Mouse (Mus musculus): ENCODE measurements at regions not wholly inside any gene's neighbourhood (a gene's known extent, or its start where the extent isn't known, plus 50 kb on each side); places are given as distances from the start of the nearest gene placed in this dataset.
A peak's percentile ranks its signal among the peaks of the same experiment; 100 is the strongest.

DNA sequence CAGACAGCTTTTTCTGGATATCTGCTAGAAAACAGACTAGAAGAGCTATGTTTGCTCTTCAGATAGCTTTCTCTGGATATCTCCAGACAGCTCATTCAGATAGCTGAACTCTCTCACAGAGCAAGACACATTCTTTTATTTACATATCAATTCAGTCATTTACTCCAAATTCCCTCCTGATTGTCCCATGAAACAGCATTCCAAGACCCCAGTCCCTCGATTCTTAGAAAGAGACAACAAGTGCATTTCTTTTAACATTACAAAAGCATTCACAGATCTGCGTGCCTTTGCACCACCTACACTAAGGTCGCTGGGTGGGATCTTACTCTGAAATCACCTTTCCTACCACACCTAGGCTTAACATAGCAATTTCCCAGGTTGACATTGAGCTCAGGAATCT lies 1039.5 kb upstream of the Ddx18 start:
- DNase-seq = no peak

DNA sequence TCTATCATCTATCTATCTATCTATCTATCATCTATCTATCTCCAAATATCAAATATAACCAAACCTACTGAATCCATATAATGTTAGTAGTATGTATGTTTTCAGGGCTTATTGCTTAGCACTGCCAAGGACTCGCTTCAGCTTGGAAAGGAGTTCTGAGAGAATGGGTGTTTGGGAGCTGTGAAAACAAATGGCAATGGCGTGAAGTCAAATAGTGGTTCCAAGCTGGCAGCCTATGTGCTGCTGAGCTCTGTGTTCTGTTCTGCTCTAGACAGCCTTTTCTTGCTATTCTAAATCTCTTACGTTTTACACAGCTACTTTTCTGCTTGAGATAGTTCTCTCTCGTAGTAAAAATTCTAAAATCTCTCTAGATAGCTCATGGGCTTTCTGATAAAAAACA lies 1008.2 kb upstream of the Ddx18 start:
- no peak for DNase-seq

DNA sequence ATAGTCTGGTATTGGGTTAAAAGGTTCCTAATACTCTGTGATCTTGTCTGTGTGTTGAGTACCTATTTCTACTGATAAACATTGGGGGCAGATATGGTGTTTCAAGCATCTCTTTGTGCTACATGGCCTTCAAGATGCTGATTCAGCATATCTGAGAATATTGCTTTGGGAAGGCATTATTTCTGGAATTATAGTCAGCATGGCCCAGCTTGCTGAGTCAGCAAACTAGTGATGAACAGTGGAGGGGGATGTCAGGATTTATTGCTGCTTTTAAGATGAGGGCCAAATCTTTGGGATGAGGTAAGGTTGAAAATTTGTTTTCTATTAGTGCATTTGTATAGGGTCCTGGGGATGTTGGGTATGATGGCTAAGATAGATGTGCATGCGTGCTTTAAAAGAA lies 983.8 kb upstream of the Ddx18 start:
- no peak for DNase-seq

DNA sequence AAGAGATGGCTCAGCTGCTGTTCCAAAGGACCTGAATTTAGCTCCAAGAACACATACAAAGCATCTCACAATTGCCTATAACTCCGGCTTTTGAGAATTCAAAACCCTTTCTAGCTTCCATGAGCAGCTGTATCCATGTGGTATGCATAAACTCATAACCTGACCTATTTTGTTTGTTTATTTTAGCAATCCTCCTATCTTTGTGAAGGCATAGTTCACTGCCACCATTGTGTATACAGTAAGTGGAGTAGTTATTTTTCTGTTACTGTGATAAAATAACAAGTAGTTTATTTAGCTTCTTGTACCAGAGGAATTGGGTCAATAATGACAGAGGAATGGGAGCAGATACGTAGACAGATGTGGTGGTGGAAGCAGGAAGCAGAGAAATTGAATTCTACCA lies 941.8 kb upstream of the Ddx18 start:
- DNase-seq = no peak

DNA sequence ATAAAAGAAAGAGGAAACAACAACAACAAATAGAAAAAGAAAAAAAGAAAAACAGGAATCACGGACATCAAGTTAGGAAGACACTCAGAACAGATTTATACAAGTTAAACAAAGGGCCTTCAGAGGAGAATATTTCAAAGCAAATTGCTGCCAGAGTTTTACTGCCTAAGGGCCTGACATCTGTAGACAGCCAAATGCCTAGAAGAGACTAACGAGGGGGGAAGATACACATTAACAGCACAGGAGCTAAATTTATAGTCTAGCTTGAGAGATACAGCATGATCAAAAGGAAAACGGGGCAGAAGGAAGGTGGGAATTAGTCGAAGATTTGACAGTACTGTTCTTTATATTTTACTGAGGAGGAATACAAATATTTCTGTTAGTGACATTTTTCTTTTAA lies 933.9 kb upstream of the Ddx18 start:
- no peak for DNase-seq

DNA sequence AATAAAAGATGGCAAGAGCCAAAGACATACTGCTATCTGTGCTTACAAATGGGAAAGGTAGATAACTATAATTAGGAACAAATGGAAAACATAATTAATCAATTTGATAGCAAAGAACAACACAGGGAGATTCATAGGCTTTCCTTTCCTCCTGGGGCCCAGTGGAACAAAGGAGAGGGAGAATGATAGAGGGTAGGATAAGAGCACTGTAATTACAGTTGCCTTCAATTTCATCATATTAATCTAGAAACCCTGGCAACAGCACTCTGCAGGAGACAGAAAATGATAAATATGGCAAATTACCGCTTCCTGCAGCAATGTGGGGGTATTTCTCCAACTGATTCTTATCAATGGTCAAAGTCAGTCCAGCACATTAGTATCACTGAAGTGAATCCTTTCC lies 910.2 kb upstream of the Ddx18 start:
- no peak for DNase-seq

DNA sequence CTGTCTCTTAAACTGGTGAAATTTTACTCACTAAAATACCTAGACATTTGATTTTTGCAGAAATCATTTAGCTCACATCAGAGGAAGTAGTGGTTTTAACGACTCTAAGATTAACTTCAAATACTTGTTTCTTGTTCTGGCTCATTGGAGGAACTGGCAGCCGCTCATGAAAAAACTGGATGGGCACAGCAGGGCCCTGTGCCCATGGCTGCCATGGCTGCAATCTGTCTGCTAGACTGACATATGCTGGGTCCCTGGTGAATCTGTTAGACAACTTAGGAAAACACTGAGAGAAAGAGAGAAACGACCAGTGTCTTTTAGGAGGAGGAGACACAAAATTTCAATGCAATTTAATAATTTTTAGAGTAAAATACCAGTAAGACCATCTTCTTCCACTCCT lies 896.1 kb upstream of the Ddx18 start:
- no peak for DNase-seq

DNA sequence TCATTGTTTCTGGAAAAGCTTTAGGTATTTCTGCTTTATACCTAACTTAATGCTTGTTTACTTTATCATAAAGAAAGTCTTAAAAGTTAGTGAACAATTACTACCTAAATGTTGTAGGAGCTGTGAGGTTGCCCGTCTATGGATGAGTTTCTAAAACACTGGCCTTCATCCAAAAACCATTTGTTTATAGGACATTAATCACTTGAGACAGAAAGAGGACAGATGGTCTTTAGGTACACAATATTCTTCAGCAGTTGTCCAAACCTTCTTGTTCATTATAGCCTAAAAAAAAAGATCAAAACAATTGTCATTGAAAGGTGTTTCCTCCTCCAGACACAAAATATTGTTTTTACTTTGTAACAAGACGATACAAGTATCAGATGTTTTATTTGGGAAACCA lies 891.3 kb upstream of the Ddx18 start:
- DNase-seq = no peak

DNA sequence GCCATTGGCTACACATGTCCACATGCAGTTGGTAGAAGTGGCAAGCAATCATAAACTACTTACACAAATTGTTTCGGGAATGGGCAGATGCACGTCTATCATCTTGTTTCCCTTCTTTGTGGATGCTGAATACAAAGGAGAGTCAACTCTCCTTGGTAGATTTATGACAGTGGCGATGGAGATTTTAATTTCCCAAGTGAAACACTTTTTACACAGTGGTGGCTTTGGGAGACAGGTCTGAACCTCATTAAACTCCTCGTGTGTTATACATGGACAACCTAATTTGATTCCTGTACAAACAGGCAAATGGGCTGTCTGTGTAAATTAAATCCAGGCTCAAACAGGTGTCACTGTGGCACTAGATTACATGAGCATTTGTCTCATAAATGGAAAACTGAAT lies 887.1 kb upstream of the Ddx18 start:
- DNase-seq = no peak

DNA sequence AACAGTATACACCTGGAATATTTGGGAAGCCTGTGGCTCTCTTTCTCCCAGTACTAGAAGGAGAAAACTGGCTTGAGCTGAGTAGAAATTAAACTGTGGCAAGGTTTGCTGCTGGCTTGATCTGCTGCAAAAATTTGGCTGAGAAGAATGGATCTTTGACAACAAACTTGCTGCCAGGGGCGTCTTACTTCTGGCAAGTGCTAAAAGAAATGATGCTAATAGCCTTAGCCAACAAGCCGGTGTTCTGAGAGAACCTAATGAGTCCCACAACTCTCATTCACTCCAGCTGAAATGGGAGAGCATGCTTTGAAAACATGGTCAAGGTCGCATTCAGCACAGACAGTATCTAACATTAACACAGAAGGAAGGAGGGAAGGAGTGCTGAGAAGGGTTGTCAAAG lies 885.8 kb upstream of the Ddx18 start:
- no peak for DNase-seq

DNA sequence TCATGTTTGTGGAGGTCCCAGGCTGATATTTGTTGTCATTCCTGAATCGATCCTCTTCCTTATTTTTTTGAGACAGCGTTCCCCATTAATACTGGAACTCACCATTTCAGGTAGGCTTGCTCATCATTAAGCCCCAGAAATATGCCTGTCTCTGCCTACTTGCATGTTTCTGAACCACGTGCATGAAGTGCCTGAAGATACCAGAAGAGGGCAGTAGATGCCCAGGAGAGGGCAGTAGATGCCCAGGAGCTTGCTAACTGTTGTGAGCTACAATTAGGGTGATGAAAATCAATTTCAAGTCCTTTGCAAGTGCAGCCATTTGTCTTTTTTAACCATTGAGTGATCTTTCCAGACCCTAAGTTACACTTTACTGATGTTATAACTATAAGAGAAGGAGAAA lies 871.6 kb upstream of the Ddx18 start:
- no peak for DNase-seq

DNA sequence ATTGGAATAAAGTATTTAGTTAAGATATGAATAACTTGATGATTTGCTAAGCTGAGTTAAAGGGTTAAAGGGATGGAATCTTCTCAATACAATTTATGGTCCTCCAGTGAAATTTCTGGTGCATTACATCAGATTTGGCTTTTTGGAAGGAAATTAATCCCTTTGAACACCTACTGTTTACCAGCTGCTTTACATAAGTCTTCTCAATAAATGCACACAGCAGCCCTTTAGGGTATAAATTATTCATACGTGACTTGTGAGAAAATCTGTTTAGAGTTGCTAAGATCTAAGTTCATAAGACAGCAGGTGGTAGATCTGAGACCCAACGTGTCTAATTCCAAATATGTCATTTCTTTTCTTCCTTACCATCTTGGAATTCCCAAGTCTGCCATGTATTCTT lies 855.7 kb upstream of the Ddx18 start:
- DNase-seq = no peak

DNA sequence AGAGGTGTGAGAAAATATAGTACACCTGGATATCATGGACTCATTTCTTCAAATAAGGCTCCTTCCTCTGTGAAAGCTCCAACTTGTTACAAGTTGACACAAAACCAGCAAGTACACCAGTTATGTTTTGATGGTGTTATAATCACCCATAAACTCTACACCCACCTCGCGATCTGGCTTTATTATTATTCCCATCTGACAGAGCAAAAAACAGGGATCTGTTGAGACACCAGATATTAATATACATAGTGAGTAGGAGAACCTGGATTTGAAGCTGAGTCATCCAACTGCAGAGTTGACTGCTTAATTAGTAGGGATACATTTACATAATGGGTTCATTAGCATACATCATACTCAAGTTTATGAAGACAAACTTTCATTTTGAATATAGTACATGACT lies 828.6 kb upstream of the Ddx18 start:
- no peak for DNase-seq

DNA sequence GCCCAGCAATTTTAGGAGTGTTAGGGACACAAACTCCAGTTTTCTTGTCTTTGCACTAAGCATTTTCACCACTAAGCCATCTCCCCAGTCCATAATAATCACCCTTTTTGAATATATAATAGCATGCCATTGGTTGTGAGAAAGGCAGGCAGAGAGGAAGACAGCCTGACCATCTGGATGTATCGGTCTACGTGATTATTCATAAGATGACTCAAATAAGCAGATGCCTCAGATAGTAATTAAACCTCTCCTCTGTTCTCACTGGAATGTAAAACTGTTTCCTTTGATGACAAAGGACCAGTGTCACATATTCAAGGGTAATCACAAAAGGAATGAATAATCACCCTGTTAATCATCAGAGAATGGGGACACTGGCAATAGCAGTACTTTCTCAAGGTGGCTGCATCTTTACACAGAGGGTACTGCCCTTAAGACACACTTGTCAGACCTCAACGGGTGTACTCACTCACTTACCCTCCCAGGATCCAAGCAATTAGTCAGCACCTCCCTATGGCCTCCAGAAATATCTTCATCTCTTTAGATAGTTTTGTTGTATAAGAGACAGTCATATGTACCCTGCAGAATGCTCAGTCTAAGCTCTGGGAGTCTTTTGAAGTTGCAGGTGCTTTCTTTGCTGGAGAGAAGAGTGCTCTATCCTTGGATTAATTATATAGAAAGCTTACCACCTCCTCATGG lies 826.0 kb upstream of the Ddx18 start:
- no peak for DNase-seq

DNA sequence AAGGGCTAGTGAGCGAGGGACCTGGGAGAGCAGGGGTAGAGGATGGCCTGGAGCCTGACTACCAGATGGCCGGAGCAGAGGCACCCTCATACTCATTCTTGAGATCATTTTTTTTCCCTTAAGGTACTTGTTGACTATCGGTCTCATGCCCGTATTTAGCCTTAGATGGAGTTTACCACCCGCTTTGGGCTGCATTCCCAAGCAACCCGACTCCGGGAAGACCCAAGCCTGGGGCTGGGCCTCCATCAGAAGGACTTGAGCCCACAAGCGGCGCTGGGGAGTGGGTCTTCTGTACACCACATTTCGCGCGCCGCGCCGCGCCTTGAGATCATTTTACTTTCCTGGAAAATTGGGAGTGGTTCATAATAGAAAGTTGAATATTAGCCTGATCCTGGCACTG lies 789.2 kb upstream of the Ddx18 start:
- peak; percentile 89 to 99 for DNase-seq

DNA sequence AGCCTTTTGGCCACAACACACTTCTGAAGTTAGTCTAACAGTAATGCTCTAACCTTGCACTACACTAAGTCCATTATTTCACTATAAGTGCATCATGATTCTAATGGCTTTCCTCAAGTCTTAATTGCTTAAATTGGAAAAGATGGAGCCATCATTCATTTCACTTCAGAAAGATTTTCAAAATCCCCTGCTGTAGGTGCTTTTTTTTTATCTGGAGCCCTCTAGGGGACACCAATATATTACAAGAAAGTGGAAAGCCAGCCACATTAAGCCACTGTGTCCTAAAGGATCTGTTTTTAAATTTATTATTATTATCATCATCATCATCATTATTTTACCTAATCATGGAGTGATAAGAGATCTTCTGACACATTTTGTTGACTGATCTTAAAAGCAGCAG lies 783.7 kb upstream of the Ddx18 start:
- DNase-seq = no peak

DNA sequence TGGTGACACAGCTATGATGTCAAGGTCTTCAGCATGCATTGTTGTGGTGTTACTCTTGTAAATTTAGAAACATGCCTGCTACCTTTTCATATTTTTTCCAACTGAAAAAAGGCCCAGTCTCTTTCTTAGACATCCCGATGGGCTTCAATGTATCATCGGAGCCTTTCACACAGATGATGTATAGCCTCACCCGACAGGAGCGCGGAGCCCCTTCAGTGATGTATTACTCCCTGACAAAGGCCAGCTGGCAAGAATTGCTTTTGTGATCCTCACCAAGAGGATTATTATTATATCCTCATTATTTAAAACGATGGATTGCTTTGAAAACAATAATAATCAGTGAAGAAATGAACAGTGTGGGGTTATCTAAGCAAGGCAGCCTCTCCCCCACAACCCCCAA lies 765.5 kb upstream of the Ddx18 start:
- DNase-seq = no peak

DNA sequence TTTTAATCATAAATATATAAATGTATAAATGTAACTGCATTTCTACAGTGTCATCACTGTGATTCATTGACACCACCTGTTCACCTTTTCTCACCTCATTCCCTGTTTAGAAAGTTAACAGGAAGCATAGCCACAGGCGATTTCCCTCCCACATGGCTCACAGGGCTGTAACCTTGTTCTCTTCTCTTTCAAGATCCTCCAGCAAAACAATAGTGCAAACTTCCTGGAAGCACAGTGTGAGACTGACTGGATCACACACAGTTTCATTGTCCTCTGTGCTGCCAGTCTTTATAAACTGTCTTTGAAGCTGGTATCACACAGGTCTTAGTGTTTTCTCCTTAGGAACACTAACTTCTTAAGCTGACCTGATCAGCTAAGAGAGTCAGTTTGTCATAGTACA lies 760.5 kb upstream of the Ddx18 start:
- no peak for DNase-seq
